Mouse (Mus musculus): ENCODE measurements around the gene Ntng1.

The Ntng1 gene

GRCm38 (mm10) chr3:110055433-110055832 is 88.4 kb downstream of the Ntng1 start:
- in situ Hi-C loops (cut with MboI; ENCODE audit: low sequenced_read_pairs): no loop called here

DNA sequence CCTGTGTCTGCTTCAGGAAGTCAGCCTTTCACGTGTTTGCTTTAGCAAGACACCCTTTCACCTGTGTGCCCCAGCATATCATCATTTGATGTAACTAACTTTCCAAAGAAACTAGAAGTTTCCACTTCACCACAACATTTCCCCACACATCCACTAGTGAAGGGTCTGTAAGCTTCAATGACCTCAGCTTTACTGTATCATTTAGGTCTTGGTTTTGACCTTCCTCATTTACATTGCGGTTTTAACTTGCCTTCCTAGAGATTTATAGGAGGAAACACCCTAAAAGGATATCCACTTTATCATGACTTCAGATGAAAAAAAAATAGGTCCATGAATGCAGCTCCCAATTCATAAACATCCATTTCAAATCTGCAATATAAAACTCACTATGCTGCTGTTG is 89.7 kb downstream of the Ntng1 start:
- in situ Hi-C loops (cut with MboI; ENCODE audit: low sequenced_read_pairs): no loop called here

DNA sequence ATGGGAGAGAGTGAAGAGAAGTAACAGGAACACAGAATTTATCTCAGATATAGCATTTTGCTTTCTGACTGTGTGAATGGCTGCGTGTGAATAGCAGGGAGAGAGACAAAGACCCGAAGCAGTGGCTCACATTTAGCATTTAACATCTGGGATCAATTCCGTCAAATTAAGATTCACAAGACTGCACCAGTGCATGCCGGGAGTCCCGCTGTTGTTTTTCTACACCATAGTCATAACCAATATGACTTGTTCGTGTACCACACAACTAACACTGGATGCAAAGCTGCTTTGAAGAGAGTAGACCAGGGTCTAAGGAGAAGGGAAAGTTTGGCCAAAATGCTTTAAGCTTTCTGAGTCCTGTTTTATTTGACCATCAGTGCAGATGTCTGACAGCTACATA is 95.7 kb downstream of the Ntng1 start:
- in situ Hi-C loops (cut with MboI; ENCODE audit: low sequenced_read_pairs): no loop called here

DNA sequence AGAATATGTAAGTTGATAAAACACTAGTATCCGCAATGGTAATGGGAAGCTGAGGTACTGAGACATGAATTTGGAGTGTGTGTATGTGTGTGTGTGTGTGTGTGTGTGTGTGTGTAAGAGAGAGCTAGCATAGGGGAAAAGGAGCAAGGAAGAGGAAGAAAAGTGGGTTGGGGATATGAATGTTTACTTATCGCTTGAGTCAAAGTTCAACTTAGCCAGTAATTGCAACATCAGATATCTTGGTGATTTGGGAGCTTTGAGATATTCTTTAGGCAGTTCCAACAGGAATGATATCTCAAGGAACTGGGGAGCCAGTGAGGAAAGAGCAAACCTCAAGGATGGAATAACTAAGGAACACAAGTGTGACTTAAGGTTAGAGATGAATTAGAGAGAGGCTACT is 97.1 kb downstream of the Ntng1 start:
- in situ Hi-C loops (cut with MboI; ENCODE audit: low sequenced_read_pairs): no loop called here

DNA sequence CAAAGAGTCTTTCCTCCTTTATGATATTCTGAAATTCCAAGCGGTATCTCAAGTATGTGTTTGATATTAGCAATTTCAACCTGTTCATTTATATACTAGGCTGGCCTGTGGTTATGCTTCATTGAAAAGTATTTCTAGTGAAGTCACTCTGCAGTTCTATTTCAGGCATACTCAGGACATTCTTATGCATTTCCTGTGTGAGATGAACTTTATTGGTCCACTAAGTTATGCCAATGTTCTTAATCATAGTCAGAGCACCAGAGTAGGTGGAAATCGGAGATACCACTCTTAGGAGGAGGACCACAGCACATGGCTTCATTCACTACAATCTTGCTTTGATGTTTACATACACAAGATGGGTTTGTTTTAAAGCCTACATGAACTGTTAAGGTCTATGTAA is 99.6 kb downstream of the Ntng1 start:
- in situ Hi-C loops (cut with MboI; ENCODE audit: low sequenced_read_pairs): no loop called here

GRCm38 (mm10) chr3:110043641-110044187 is 100.1 kb downstream of the Ntng1 start:
- in situ Hi-C loops (cut with MboI; ENCODE audit: low sequenced_read_pairs): no loop called here

DNA sequence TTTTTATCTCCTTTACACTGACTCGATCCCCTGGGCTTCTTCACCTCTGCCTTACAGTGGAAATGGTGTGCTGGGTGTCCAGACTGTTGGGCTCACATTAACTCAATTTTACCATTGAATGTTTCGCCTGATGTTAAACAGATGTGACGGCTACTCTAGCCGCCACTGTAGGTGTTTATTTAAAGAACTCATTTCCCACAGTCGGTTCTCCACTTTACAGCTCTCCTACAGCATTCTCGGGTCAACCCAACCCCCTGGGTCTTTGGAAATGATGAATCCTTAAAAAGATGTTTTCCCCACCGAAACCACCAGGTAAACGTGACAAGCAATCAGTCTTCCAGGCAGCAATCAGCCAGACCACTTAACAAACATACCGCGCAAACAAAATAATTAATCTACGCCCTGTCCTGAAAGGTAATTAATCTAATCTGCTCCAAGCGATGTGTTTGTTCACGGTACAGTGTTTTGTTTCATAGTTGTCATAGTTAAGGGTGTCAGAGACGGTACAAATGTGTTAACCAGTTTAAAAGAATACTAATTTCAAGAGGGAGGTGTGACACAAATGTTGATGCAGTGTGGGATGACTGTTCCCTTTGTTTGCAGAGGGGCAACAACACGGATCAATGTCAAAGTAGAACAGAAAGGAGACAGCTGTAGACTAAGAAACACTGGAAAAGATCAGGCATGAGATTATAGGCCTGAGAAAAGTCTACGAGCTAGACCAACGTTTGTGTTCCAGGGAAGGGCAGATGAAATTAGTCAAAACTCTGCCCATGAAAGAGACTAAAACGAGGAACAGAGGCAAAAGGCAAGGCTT is 120.8 kb downstream of the Ntng1 start:
- in situ Hi-C loops (cut with MboI; ENCODE audit: low sequenced_read_pairs): no loop called here

- in situ Hi-C loops (cut with MboI; ENCODE audit: low sequenced_read_pairs): no loop called here
Measured at GRCm38 (mm10) chr3:110010870-110011626, 132.8 kb downstream of the Ntng1 start.

- in situ Hi-C loops (cut with MboI; ENCODE audit: low sequenced_read_pairs): no loop called here
Measured at GRCm38 (mm10) chr3:110010441-110010840, 133.4 kb downstream of the Ntng1 start.

DNA sequence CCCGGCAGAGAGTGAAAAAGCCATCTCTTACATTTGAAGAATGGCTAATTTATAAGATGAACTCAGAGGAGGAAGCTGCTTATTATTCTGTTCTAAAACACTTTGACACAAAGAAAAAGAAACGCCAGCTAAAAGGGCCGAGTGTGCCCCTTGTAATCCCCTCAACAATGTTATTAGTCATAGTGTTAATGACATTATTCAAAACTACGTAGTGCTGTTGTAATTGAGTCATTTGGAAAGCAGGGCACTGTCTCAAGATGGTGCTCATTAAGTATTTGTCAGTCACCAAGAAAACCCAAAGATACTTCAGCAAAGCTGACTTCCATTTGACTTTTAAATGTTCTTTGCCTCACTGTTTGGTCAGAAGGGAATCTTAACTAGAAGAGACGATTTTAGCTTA is 143.5 kb downstream of the Ntng1 start:
- in situ Hi-C loops (cut with MboI; ENCODE audit: low sequenced_read_pairs): no loop called here

GRCm38 (mm10) chr3:109995663-109996024 is 148.2 kb downstream of the Ntng1 start:
- in situ Hi-C loops (cut with MboI; ENCODE audit: low sequenced_read_pairs): no loop called here

DNA sequence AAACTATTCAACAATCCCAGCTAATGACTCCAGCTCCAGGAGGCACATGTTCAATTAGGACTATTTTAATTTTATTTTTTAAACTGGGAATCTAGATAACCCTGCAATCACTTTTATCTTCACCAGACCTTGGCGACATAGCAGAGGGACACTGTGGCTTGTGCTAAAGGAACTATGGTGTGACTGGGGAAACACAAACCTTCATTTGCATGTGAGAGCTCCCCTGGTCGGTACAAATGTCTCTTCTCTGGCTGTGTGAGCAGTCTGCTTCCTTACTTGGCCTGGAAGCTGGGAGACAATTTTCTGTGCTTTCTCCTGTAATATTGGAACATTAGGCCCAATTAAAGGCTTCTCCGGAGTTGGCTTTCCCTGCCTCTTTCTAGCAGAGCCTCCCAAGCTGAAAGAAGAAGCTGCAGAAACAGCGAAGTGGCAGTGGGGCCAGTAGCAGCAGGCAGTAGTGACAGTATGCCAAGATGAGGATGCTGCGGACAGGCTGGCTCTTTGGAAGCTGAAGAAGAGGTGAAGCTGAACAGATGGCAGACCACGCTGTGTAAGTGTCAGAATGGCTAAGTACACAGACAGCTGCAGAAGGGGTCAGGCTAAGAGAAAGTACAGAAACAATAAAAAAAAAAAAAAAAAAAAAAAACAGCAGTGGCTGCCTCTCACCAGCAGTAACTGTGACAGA is 148.7 kb downstream of the Ntng1 start:
- in situ Hi-C loops (cut with MboI; ENCODE audit: low sequenced_read_pairs): no loop called here

DNA sequence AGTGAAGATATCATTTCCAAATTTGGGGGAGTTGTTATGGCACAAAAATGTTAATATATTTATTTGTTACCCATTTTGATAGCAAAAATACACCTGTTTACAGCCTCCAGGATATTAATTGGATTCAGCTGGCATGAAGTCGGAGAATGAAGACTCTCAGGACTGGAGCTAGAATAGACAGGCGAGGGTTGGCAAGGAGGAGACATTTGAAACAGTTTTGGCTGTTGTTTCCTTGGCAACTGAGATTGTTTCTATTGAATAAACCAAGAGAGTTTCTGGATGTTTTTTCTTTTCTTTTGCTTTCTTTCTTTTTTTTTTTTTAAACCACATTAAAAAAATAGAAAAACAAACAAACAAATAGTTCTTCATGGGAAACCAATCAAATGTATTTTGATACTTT is 159.7 kb downstream of the Ntng1 start:
- in situ Hi-C loops (cut with MboI; ENCODE audit: low sequenced_read_pairs): no loop called here

DNA sequence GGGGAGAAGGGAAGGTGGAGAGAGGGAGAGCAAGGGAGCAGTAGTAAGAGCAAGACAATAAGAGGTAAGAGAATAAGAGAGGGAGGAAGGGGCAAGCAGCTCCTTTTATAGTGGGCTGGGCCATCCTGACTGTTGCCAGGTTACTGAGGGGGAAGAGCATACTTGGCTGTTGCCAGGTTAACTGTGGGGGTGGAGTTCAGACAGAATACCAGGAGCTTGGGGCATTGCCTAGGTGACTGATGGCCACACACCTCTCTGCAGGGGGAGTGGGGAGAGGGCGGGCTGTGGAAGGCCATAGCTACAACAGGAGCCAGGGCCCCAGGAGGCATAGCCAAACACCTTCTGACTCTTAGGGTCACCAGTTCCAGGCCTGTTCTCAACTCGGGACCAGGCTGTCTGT is 166.2 kb downstream of the Ntng1 start:
- in situ Hi-C loops (cut with MboI; ENCODE audit: low sequenced_read_pairs): no loop called here

DNA sequence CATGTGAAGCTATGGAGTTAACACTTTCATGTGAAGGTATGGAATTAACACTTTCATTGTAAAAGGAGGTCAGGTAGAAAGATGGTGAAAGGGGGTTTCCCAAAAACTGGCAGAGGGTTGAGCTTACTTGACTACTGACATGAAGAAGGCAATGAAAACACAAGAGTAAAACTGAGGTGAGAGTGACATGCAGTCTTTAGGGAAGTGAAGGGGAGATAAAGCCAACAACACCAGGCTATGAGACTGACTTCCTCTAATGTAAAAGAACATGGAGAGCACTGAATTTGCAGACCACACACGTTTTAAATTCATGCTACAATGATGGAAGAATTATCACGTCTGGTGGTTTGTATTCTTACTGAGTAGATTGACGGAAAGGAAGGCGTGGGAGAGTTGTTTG is 168.7 kb downstream of the Ntng1 start:
- in situ Hi-C loops (cut with MboI; ENCODE audit: low sequenced_read_pairs): no loop called here

- in situ Hi-C loops (cut with MboI; ENCODE audit: low sequenced_read_pairs): no loop called here
Measured at GRCm38 (mm10) chr3:109971465-109971864, 172.3 kb downstream of the Ntng1 start.

GRCm38 (mm10) chr3:109970181-109970580 is 173.6 kb downstream of the Ntng1 start:
- in situ Hi-C loops (cut with MboI; ENCODE audit: low sequenced_read_pairs): no loop called here

DNA sequence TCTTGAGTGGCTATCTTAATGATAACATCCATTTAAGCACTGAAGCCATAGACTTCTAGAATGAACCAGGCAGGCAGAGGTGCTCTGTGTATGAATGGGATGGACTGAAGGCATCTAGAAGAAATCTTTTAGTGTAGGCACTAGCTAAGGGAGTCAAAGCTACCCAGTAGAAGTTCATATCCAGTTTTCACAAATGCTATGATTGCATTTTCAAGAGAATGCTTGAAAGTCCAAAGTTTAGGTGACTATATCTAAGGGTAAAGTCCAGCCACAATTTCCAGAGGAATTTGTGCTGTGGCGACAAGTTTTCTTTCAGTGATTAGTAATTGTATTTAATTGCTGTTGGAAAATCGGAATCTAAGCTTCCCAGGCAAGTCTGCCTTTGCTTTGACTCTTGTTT is 181.2 kb downstream of the Ntng1 start:
- in situ Hi-C loops (cut with MboI; ENCODE audit: low sequenced_read_pairs): no loop called here

DNA sequence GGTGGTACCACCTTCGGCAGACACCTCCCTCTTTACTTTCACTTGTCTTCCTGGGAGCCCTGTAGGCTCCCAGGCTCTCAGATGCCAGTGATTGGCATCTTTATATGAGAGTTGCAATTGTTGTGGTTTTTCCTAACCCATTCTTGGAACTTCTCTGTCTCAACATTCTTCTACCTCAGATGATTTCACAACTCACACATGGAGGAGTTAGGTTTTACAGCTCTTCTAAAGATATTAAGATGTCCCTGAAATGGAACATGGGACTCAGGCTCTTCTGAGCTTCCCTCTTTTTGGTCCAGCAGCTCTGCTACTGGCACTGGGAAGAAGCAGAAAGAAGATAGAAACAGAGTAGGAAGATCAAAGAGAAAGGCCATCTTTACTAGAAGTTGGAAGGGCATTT is 200.9 kb downstream of the Ntng1 start:
- in situ Hi-C loops (cut with MboI; ENCODE audit: low sequenced_read_pairs): no loop called here

- in situ Hi-C loops (cut with MboI; ENCODE audit: low sequenced_read_pairs): no loop called here
Measured at GRCm38 (mm10) chr3:109937634-109938033, 206.2 kb downstream of the Ntng1 start.

DNA sequence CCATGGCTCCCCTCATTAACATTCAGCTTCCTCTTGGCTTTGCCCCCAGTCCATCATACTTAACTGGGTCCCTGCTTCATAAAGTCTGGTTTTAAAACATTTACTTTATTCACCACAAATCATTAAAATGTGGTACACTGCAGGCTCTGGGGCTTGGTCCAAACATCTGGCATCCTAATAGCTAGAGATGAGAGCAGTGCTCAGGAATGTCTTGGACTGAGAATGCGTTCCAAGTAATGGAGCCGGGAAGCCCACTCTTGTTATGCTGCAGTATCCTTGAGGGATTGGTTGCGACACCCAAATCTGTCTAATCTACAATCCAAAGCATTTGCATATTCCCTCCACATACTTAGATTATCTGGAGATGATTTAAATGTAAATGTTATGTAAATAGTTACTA is 207.5 kb downstream of the Ntng1 start:
- in situ Hi-C loops (cut with MboI; ENCODE audit: low sequenced_read_pairs): no loop called here

DNA sequence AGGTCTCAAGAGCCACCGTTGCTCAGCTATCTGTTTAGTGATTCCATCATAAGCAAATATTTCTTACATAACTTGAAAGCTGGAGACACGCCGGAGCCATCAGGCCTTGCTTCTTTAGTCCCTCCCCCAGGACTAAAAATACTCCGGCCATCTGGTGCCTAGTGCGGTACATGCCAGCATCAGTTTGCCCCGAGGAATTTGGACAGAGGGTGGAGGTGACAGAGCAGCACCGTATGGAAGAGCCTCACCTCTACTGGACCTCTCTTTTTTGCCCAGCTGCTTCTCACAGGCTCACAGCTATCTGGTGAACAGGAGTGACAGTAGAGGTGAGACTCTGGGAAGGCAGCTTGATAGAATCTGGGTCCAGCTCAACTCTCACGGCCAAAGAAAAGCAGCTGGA is 211.6 kb downstream of the Ntng1 start:
- in situ Hi-C loops (cut with MboI; ENCODE audit: low sequenced_read_pairs): no loop called here

Measured in CH12F3 (cell line).